Mouse (Mus musculus) cerebellum, adult 2 months (tissue): ENCODE data around the gene Rpl19. TPM values are rescaled to one million over a fixed set of nuclear protein-coding genes. Genes with fewer than 3 reads are reported as not detected.

ENCODE experiments used
- DNase-seq, 2 experiments: peaks; one replicate each; pipeline ENCODE4 v3.0.0; 2021
- H3K27ac ChIP-seq: fragments of 200-500 bp; 2 replicates; pipeline ENCODE4 v1.5.1; 2012; ENCODE audit warnings: low read length, control low read depth, inconsistent platforms; ENCODE audit not compliant: insufficient read depth
- H3K27me3 ChIP-seq: fragments of 200-500 bp; 2 replicates; pipeline ENCODE4 v1.6.1; 2012; ENCODE audit warnings: inconsistent platforms, mild to moderate bottlenecking, low read length, moderate library complexity; ENCODE audit not compliant: control insufficient read depth, insufficient read depth
- H3K4me1 ChIP-seq: fragments of 200-500 bp; 2 replicates; pipeline ENCODE4 v1.6.1; 2011; ENCODE audit warnings: low read length; ENCODE audit not compliant: control insufficient read depth, insufficient read depth
- H3K4me3 ChIP-seq: fragments of 200-500 bp; replicated peaks from 2 replicates; pipeline ENCODE3; 2011; ENCODE audit warnings: mild to moderate bottlenecking, low read depth, low read length, control low read depth; ENCODE audit not compliant: insufficient read depth
- CTCF ChIP-seq: fragments of 200-500 bp; IDR thresholded peaks from 2 replicates; pipeline ENCODE4 v1.5.1; 2011; ENCODE audit warnings: low read depth, mild to moderate bottlenecking, control low read depth, low read length, moderate library complexity, borderline replicate concordance; ENCODE audit not compliant: insufficient read depth
- POLR2A ChIP-seq: fragments of 200-500 bp; IDR thresholded peaks from 2 replicates; pipeline ENCODE4 v1.6.1; 2011; ENCODE audit warnings: low read length, control low read depth, borderline replicate concordance; ENCODE audit not compliant: insufficient read depth
- WGBS: fragments of 180-500 bp; shearing (Covaris S2); methylation state at CpG from one replicate; pipeline ENCODE4 v1.1.7; 2018; 5-methylcytosine and 5-hydroxymethylcytosine counted together
- polyA plus RNA-seq: library from polyadenylated mRNA; depleted of rRNA; stranded (reverse); fragments of >200 nt; gene quantifications from 2 replicates; pipeline ENCODE4 v1.2.3, GENCODE M21; 2012

Rpl19 gene
- polyA plus RNA-seq, 1 experiment, result 786 TPM

DNA sequence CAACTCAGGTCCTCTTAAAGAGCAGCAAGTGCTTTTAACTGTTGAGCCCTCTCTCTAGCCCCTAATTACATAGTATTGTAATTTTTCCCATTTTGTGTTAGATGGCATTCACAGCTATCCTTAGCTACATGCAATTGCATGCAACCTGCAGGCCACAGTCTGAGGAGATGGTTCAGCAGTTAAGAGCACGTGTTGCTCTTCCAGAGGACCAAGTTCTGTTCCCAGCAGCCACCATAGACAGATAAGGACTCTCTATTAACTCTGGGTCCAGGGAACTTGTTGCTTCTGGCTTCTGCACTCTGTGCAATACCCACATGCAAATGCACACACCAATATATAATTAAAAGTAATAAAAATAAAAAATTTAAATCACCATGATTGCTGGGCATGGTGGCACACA is 29.8 kb upstream of the Rpl19 start:
- no peak for DNase-seq
- Histone ChIP-seq H3K4me1 (no peaks in the 10 kb centered on the region; the same call in 1 of the 2 replicates), H3K4me3 (no peak overlapping the region), H3K27me3 (no peaks in the 10 kb centered on the region), H3K27ac (no peak overlapping the region)
- 84% methylated on average over 1 of the region's 1 CpGs for WGBS
- TF ChIP-seq POLR2A (no peak), CTCF (no peak)

DNA sequence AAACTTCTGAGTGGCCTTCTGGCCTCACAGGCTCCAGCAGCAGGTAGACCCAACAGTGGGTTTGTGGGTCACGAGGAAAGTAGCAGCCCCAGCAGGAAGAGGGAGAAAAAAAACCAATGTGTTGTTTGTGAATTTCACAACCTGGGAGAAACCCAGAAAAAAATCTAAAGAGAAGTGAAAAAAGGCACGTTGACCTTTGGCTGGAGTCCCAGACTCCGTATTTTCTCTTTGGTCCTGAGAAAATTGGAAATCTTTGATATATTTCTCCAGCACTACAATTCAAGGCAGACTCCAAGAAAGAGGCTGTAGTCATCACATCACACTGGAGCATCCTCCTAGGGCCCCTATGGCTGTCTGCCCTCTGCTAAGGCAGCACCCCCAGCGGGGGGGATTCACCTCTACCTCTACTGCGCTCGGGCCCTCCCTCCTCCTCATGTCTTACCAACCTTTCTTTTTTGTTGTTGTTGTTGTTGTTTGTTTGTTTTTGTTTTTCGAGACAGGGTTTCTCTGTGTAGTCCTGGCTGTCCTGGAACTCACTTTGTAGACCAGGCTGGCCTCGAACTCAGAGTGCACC is 29.0 kb upstream of the Rpl19 start:
- Histone ChIP-seq H3K4me1 (no peaks in the 10 kb centered on the region; the same call in 1 of the 2 replicates), H3K4me3 (no peak overlapping the region), H3K27ac (no peak overlapping the region), H3K27me3 (no peaks in the 10 kb centered on the region)
- 86% methylated on average over 8 of the region's 8 CpGs for WGBS
- TF ChIP-seq POLR2A, result no peak
- no peak for TF ChIP-seq CTCF
- DNase-seq, result no peak

DNA sequence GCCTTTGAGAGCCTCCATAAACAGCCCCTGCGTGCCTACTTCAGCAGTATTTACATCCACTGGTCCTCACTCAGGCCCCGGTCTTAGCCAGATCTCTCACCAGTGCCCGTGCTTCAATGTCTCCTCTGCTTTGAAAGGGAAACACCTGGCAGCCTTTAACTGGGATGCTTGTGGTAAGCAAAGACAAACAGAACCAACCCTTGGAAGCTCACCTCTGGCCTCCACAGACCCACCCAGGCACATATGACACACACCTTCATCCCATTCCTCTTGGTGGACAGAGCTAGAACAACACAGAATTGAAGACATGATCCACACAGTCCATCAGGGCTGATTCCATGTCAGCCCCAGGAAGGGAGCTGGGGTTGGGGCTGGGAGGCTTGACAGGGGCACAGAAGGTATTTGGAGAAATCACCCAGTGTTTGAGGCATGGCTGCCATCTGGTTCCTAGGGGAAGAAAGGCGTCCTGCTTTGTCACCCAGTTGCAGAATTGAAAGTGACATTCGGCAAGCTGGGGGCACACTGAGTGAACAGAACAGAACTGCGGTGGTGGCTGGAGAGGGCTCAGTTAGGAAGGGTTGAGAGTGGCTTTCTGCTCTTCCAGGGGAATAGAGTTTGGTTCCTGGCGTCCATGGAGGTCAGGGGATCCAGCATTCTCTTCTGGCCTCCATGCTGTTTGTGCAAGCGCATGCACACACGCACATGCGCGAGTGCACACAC is 28.3 kb upstream of the Rpl19 start:
- Histone ChIP-seq H3K27me3 (no peaks in the 10 kb centered on the region), H3K4me3 (no peak overlapping the region), H3K4me1 (no peaks in the 10 kb centered on the region; the same call in 1 of the 2 replicates), H3K27ac (no peak overlapping the region)
- TF ChIP-seq POLR2A, result no peak
- no peak for TF ChIP-seq CTCF
- no peak for DNase-seq
- 80% methylated on average over 11 of the region's 11 CpGs for WGBS

DNA sequence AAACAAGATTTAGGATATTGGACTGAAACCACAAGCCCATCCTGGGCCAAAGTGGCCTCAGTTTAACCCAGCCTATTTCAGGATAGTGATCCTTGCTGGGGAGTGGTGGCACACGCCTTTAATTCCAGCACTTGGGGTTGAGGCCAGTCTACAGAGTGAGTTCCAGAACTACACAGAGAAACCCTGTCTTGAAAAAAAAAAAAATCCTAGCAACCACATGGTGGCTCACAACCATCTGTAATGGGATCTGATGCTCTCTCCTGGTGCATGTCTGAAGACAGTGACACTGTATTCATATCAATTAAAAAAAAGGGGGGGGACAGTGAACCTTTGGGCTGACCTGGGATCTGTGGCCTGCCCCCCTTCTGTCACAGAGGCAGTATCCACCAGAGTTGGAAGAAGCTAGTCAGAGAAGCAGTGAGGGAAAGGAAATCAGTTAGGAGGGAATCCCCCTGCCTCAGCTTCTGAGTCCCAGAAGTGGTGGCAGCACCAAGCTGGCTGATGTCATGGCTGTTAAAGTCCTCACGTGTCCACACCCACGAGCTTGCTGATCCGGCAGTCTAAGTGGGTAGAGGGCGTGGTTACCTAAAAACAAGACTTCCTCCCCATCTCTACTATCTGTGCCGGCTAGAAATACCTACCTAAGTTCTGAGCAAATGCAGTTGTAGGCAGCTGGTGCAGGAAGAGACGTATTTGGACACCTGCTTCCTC is 27.5 kb upstream of the Rpl19 start:
- Histone ChIP-seq H3K27ac (no peak overlapping the region), H3K4me3 (no peak overlapping the region), H3K27me3 (no peaks in the 10 kb centered on the region), H3K4me1 (no peaks in the 10 kb centered on the region; the same call in 1 of the 2 replicates)
- 63% methylated on average over 7 of the region's 7 CpGs for WGBS
- no peak for DNase-seq
- TF ChIP-seq POLR2A (no peak), CTCF (no peak)

DNA sequence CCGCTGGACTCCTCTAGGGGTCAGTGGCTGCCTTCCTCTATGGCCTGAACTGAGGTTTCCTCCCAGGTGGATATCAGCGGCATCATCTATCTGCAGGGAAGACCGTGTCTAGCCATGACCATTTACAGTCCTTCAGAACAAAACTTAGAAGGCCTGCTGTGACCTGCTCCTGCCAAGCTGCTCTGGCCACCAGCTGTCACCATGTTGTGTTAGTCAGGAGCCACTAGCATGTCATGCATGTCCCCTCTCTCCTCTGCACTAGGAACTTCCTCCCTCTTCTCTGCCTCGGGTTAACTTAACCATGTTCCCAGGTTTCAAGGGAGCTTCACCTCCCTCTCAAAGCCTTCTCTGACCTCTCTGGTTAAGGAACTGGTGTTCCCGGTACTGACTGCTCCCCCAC is 26.8 kb upstream of the Rpl19 start:
- no peak overlapping the region for H3K27ac ChIP-seq
- H3K4me1 ChIP-seq, result no peaks in the 10 kb centered on the region; the same call in 1 of the 2 replicates
- H3K4me3 ChIP-seq, result no peak overlapping the region
- no peak for DNase-seq
- 21% methylated on average over 5 of the region's 5 CpGs for WGBS
- H3K27me3 ChIP-seq, result no peaks in the 10 kb centered on the region
- no peak for TF ChIP-seq CTCF
- TF ChIP-seq POLR2A, result no peak

DNA sequence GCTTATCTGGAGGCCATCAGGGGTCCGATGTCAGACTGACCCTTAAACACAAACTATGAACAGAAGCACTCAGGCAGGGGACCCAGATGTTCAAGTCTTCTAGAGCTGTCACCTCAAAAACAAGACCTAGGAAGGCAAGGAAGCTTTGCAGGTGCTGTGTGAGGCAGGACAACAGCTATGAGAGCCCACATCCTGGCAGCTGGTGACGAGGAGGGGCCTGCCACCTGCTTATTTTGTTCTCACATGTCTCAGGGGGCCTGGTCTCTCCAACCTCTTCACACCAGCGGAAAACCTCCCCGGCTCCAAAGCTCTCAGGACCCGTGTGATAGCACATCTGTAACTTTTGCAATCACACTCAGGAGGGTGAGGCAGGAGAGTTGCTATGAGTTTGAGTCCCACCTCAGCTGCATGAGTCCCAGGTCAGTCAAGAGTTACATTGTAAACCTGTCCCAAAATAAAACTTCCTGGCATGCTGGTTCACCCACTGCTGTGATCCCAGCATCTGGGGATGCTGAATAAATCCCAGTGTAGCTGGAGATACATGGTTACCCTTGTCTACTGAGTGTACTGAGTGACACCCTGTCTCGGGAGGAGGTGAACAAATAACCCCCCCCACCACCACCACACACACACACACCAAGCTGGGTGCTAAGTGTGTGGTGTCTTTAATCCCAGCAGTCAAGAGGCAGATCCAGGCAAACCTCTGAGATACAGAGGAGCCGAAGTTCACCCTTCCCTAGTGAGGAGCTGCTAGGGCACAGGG is 26.0 kb upstream of the Rpl19 start:
- TF ChIP-seq POLR2A (no peak), CTCF (no peak)

DNA sequence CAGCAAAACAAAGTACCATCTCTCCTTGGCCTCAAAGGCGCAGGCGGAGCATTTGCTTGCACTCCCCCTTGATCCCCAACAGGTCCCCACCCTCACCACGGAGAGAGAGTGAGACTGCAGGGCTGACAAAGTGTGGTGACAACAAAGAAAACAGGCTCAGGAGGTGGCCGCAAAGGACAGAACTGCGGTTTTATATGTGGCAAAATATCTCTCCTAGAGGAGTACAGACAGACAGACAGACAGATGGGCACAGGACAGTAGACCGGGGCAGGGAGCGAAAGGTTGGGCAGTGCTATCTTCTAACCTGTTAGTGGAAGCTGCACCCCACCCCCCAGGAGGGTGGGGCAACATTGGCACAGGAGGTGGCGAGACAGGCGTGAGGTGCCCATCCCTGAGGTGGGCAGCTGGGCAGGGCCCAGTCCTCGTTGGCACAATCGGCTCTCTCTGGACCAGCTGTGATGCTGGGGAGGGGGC is 25.1 kb upstream of the Rpl19 start:
- Histone ChIP-seq H3K4me3 (no peak overlapping the region), H3K27ac (no peak overlapping the region), H3K27me3 (no peaks in the 10 kb centered on the region), H3K4me1 (peaks cover 6% of the 10 kb centered on the region)
- WGBS, result 42% methylated on average over 11 of the region's 11 CpGs
- DNase-seq, result no peak
- TF ChIP-seq POLR2A, result no peak
- no peak for TF ChIP-seq CTCF

More for the DNA sequence above, 26.0 kb upstream of the Rpl19 start:
- no peak for DNase-seq
- 44% methylated on average over 7 of the region's 7 CpGs for WGBS
- H3K4me1 ChIP-seq, result peaks cover 3% of the 10 kb centered on the region
- H3K4me3 ChIP-seq, result no peak overlapping the region
- H3K27ac ChIP-seq, result no peak overlapping the region
- no peaks in the 10 kb centered on the region for H3K27me3 ChIP-seq
